Mouse (Mus musculus): ENCODE measurements around the gene Pla2g4c. TPM values are rescaled to one million over a fixed set of nuclear protein-coding genes. Genes with fewer than 3 reads are reported as not detected.

Pla2g4c gene
- total RNA-seq, 1 experiment, result 2.9 TPM

DNA sequence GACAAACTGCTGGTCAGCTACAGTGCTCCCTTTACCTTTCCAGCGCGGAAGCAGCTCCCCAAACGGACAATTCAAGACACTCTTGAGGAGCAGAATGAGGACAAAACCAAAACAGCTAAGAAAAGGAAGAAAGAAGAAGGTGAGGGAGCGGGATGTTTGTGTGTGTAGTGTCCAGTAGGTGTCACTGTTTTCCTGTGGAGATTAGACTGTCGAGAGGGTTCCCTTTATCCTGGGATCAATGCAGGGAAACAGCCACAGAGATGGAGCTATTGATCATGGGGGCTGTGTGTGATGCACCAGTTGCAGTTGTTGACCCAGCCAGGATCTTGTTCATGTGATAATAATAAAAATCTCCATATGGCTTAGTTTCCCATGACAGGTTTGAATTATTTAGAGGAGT, 35.8 kb upstream of the Pla2g4c start:
- no peak for TF ChIP-seq ZNF384 (IDR thresholded peaks at IDR 0.05; ENCODE audit: low read depth, low read length)
- no peak for TF ChIP-seq CHD2 (IDR thresholded peaks at IDR 0.05; ENCODE audit: low read depth, low read length)
- no peak for TF ChIP-seq MAFK (IDR thresholded peaks at IDR 0.05; ENCODE audit: insufficient read depth, low read depth, low read length)
- TF ChIP-seq ZC3H11A (IDR thresholded peaks at IDR 0.05; ENCODE audit: borderline replicate concordance, low read depth, low read length), result no peak
- Histone ChIP-seq H3K27ac (ENCODE audit: insufficient read depth, low read depth, low read length, poor library complexity, severe bottlenecking) (no peak overlapping the region), H3K4me3 (ENCODE audit: insufficient read depth in 1 of 2, low read depth in 1 of 2, low read length in 2 of 2, poor library complexity in 1 of 2, severe bottlenecking in 1 of 2) (no peak overlapping the region), H3K9me3 (ENCODE audit: control insufficient read depth, insufficient read depth, low read depth, low read length) (no peaks in the 10 kb centered on the region), H3K9ac (ENCODE audit: insufficient read depth, low read depth, low read length, poor library complexity, severe bottlenecking) (no peak overlapping the region), H3K4me1 (ENCODE audit: control insufficient read depth in 2 of 2, insufficient read depth in 2 of 2, low read length in 2 of 2, poor library complexity in 1 of 2) (no peaks in the 10 kb centered on the region), H3K36me3 (ENCODE audit: control insufficient read depth, insufficient read depth, low read length, poor library complexity, severe bottlenecking) (peaks cover 59% of the 10 kb centered on the region)
- in situ Hi-C loops (cut with MboI; ENCODE audit: low sequenced_read_pairs in 2 of 2, unreplicated experiment in 2 of 2), result no loop called here
- DNase-seq (ENCODE audit: low read depth, low spot score), result peak; percentile 40

GRCm38 (mm10) chr7:13290041-13290675, 34.3 kb upstream of the Pla2g4c start:
- Histone ChIP-seq H3K4me1 (ENCODE audit: control insufficient read depth in 2 of 2, insufficient read depth in 2 of 2, low read length in 2 of 2, poor library complexity in 1 of 2) (no peaks in the 10 kb centered on the region), H3K9me3 (ENCODE audit: control insufficient read depth, insufficient read depth, low read depth, low read length) (no peaks in the 10 kb centered on the region; the same call in 1 of the 2 replicates), H3K9ac (ENCODE audit: insufficient read depth, low read depth, low read length, poor library complexity, severe bottlenecking) (no peak overlapping the region), H3K4me3 (ENCODE audit: insufficient read depth in 1 of 2, low read depth in 1 of 2, low read length in 2 of 2, poor library complexity in 1 of 2, severe bottlenecking in 1 of 2) (no peak overlapping the region), H3K36me3 (ENCODE audit: control insufficient read depth, insufficient read depth, low read length, poor library complexity, severe bottlenecking) (peaks cover 67% of the 10 kb centered on the region), H3K27ac (ENCODE audit: insufficient read depth, low read depth, low read length, poor library complexity, severe bottlenecking) (no peak overlapping the region)
- DNase-seq (ENCODE audit: low read depth, low spot score), result no peak
- TF ChIP-seq ZNF384 (IDR thresholded peaks at IDR 0.05; ENCODE audit: low read depth, low read length), result no peak
- TF ChIP-seq MAFK (IDR thresholded peaks at IDR 0.05; ENCODE audit: insufficient read depth, low read depth, low read length), result no peak
- no peak for TF ChIP-seq CHD2 (IDR thresholded peaks at IDR 0.05; ENCODE audit: low read depth, low read length)
- TF ChIP-seq ZC3H11A (IDR thresholded peaks at IDR 0.05; ENCODE audit: borderline replicate concordance, low read depth, low read length), result no peak
- no peak for TF ChIP-seq HCFC1 (IDR thresholded peaks at IDR 0.05; ENCODE audit: borderline replicate concordance, insufficient read depth, low read length)
- in situ Hi-C loops (cut with MboI; ENCODE audit: low sequenced_read_pairs in 2 of 2, unreplicated experiment in 2 of 2), result no loop called here

- in situ Hi-C loops (cut with MboI; ENCODE audit: low sequenced_read_pairs in 2 of 2, unreplicated experiment in 2 of 2), result no loop called here
- Histone ChIP-seq H3K9me3 (ENCODE audit: control insufficient read depth, insufficient read depth, low read depth, low read length) (no peaks in the 10 kb centered on the region; the same call in 1 of the 2 replicates), H3K9ac (ENCODE audit: insufficient read depth, low read depth, low read length, poor library complexity, severe bottlenecking) (no peak overlapping the region), H3K36me3 (ENCODE audit: control insufficient read depth, insufficient read depth, low read length, poor library complexity, severe bottlenecking) (peaks cover 71% of the 10 kb centered on the region), H3K4me1 (ENCODE audit: control insufficient read depth in 2 of 2, insufficient read depth in 2 of 2, low read length in 2 of 2, poor library complexity in 1 of 2) (no peaks in the 10 kb centered on the region), H3K4me3 (ENCODE audit: insufficient read depth in 1 of 2, low read depth in 1 of 2, low read length in 2 of 2, poor library complexity in 1 of 2, severe bottlenecking in 1 of 2) (no peak overlapping the region), H3K27ac (ENCODE audit: insufficient read depth, low read depth, low read length, poor library complexity, severe bottlenecking) (no peak overlapping the region)
- TF ChIP-seq CHD2 (IDR thresholded peaks at IDR 0.05; ENCODE audit: low read depth, low read length), result no peak
- TF ChIP-seq HCFC1 (IDR thresholded peaks at IDR 0.05; ENCODE audit: borderline replicate concordance, insufficient read depth, low read length), result no peak
- TF ChIP-seq MAFK (IDR thresholded peaks at IDR 0.05; ENCODE audit: insufficient read depth, low read depth, low read length), result no peak
- TF ChIP-seq ZC3H11A (IDR thresholded peaks at IDR 0.05; ENCODE audit: borderline replicate concordance, low read depth, low read length), result no peak
- no peak for TF ChIP-seq ZNF384 (IDR thresholded peaks at IDR 0.05; ENCODE audit: low read depth, low read length)
- DNase-seq (ENCODE audit: low read depth, low spot score), result no peak
These were observed 33.1 kb upstream of the Pla2g4c start for GRCm38 (mm10) chr7:13291370-13291769.

DNA sequence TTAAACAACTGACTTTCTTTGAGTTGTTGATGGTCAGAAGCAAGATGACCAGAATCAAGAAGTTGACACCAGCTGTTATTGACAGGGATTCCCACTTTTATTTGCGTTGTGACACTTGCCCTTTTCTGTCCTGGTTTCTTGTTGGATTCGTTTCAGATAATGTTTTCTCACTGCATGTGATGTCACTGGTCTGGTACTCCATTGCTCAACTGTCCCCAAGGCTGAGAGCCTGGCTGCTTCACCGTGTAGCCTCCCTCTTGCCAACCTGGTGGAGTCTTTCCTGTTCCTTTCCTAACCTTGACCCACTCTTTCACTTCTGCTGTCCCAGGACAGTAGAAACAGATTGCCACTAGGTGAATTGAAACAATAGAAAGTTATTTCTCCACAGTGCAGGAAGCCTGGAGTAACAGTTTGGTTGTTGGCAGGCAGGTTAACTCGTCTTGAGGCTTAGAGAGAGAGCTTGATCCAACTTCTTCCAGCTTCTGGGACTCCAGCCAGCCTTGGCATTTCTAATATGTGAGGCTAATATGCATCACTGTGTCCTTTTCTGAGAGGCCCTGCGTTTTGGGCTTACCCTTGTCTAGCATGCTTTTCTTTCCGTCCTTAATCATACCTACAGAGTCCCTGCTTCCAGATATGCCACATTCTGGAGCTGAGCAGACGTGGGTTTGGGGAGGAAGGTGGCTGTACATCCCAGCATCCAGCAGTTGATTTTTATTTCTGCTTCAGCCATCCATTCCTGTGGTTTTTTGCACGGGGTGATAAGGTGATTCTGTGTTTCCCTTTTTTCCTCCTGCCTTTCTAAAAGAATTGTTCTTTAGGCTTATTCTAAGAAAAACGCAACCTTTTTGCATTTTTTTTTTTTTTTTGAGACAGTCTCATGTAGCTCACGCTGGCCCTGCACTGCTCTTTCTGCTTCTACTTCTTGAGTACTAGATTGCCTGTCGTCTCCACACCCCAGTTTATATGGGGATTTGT, 30.3 kb upstream of the Pla2g4c start:
- Histone ChIP-seq H3K4me3 (ENCODE audit: insufficient read depth in 1 of 2, low read depth in 1 of 2, low read length in 2 of 2, poor library complexity in 1 of 2, severe bottlenecking in 1 of 2) (no peak overlapping the region), H3K9me3 (ENCODE audit: control insufficient read depth, insufficient read depth, low read depth, low read length) (no peaks in the 10 kb centered on the region; the same call in 1 of the 2 replicates), H3K36me3 (ENCODE audit: control insufficient read depth, insufficient read depth, low read length, poor library complexity, severe bottlenecking) (peaks cover 71% of the 10 kb centered on the region), H3K9ac (ENCODE audit: insufficient read depth, low read depth, low read length, poor library complexity, severe bottlenecking) (no peak overlapping the region), H3K4me1 (ENCODE audit: control insufficient read depth in 2 of 2, insufficient read depth in 2 of 2, low read length in 2 of 2, poor library complexity in 1 of 2) (0 out of 4 replicates have a peak, but pooled peaks cover 1 to 2% of the 10 kb centered on the region in 2 experiments), H3K27ac (ENCODE audit: insufficient read depth, low read depth, low read length, poor library complexity, severe bottlenecking) (no peak overlapping the region)
- in situ Hi-C loops (cut with MboI; ENCODE audit: low sequenced_read_pairs in 2 of 2, unreplicated experiment in 2 of 2), result no loop called here
- no peak for DNase-seq (ENCODE audit: low read depth, low spot score)
- no peak for TF ChIP-seq CHD2 (IDR thresholded peaks at IDR 0.05; ENCODE audit: low read depth, low read length)
- no peak for TF ChIP-seq ZC3H11A (IDR thresholded peaks at IDR 0.05; ENCODE audit: borderline replicate concordance, low read depth, low read length)
- TF ChIP-seq HCFC1 (IDR thresholded peaks at IDR 0.05; ENCODE audit: borderline replicate concordance, insufficient read depth, low read length), result no peak
- no peak for TF ChIP-seq MAFK (IDR thresholded peaks at IDR 0.05; ENCODE audit: insufficient read depth, low read depth, low read length)
- TF ChIP-seq ZNF384 (IDR thresholded peaks at IDR 0.05; ENCODE audit: low read depth, low read length), result no peak
